Mouse (Mus musculus) cerebellum, postnatal 4 days (tissue): ENCODE data around the gene Grik3.
A peak's percentile ranks its signal among the peaks of the same experiment; 100 is the strongest.

Experiments used
- DNase-seq, 2 experiments: peaks; one replicate each; pipeline ENCODE4 v3.0.0; 2022; ENCODE audit warnings: low spot score in 2 of 2, mixed read lengths in 1 of 2

Gene Grik3

GRCm38 (mm10) chr4:125718429-125719140 is 228.1 kb downstream of the Grik3 start:
- DNase-seq: no peak

GRCm38 (mm10) chr4:125726241-125726640 is 235.7 kb downstream of the Grik3 start:
- no peak for DNase-seq

- DNase-seq: no peak
These were observed 236.5 kb downstream of the Grik3 start for GRCm38 (mm10) chr4:125727030-125727429.

- DNase-seq: no peak
These were observed 237.1 kb downstream of the Grik3 start for GRCm38 (mm10) chr4:125727626-125728025.

- DNase-seq: no peak
These were observed 237.8 kb downstream of the Grik3 start for GRCm38 (mm10) chr4:125728091-125728863.

- no peak for DNase-seq
These were observed 239.1 kb downstream of the Grik3 start for GRCm38 (mm10) chr4:125729305-125730220.

- no peak for DNase-seq
These were observed 240.3 kb downstream of the Grik3 start for GRCm38 (mm10) chr4:125730751-125731150.

- DNase-seq: no peak
These were observed 246.3 kb downstream of the Grik3 start for GRCm38 (mm10) chr4:125736783-125737182.

- no peak for DNase-seq
These were observed 248.3 kb downstream of the Grik3 start for GRCm38 (mm10) chr4:125738825-125739224.

GRCm38 (mm10) chr4:125742162-125742571 is 251.7 kb downstream of the Grik3 start:
- DNase-seq: peak in 1 of 2 experiments; percentile 47

GRCm38 (mm10) chr4:125745902-125746301 is 255.4 kb downstream of the Grik3 start:
- peak in 1 of 2 experiments; percentile 32 for DNase-seq

GRCm38 (mm10) chr4:125756393-125756792 is 265.9 kb downstream of the Grik3 start:
- DNase-seq: no peak

- no peak for DNase-seq
These were observed 269.8 kb downstream of the Grik3 start for GRCm38 (mm10) chr4:125760326-125760725.

GRCm38 (mm10) chr4:125763056-125763455 is 272.6 kb downstream of the Grik3 start:
- DNase-seq: no peak
